Mouse (Mus musculus) liver, embryonic 13.5 days (tissue): ENCODE data around the gene Ppp1r14b. TPM values are rescaled to one million over a fixed set of nuclear protein-coding genes. Genes with fewer than 3 reads are reported as not detected.

Experiments used
- ATAC-seq: fragments of 200-750 bp; cut with Nextera tagmentation; 2 replicates; pipeline ENCODE4 v1.8.0; 2017; ENCODE audit warnings: low read depth, mild to moderate bottlenecking, moderate number of reproducible peaks, moderate library complexity
- DNase-seq: peaks from one replicate; pipeline ENCODE4 v3.0.0; 2022
- H3K27ac ChIP-seq: fragments of 300-500 bp; sonication (generic); 2 replicates; pipeline ENCODE4 v1.5.1; 2015; ENCODE audit warnings: moderate library complexity, mild to moderate bottlenecking, inconsistent platforms
- H3K27me3 ChIP-seq: fragments of 300-500 bp; sonication (generic); 2 replicates; pipeline ENCODE4 v1.6.1; 2015; ENCODE audit warnings: mild to moderate bottlenecking, inconsistent platforms
- H3K36me3 ChIP-seq: fragments of 300-500 bp; sonication (generic); 2 replicates; pipeline ENCODE4 v1.6.1; 2015; ENCODE audit warnings: mild to moderate bottlenecking, inconsistent platforms
- H3K4me1 ChIP-seq: fragments of 300-500 bp; sonication (generic); replicated peaks from 2 replicates; pipeline ENCODE4 v1.6.1; 2015; ENCODE audit warnings: inconsistent platforms
- H3K4me2 ChIP-seq: fragments of 300-500 bp; sonication (generic); 2 replicates; pipeline ENCODE4 v1.6.1; 2015; ENCODE audit warnings: inconsistent platforms, mild to moderate bottlenecking, moderate library complexity
- H3K4me3 ChIP-seq: fragments of 300-500 bp; sonication (generic); replicated peaks from 2 replicates; pipeline ENCODE4 v1.5.1; 2015; ENCODE audit warnings: mild to moderate bottlenecking, inconsistent platforms
- H3K9ac ChIP-seq: fragments of 300-500 bp; sonication (generic); 2 replicates; pipeline ENCODE4 v1.6.1; 2015; ENCODE audit warnings: mild to moderate bottlenecking, inconsistent platforms
- H3K9me3 ChIP-seq: fragments of 300-500 bp; sonication (generic); replicated peaks from 2 replicates; pipeline ENCODE4 v1.6.1; 2016; ENCODE audit warnings: inconsistent platforms
- WGBS: fragments of 180-500 bp; shearing (Covaris S2); methylation state at CpG from one replicate; pipeline ENCODE4 v1.1.7; 2015; ENCODE audit not compliant: insufficient replicate concordance; 5-methylcytosine and 5-hydroxymethylcytosine counted together
- polyA plus RNA-seq: library from polyadenylated mRNA; unstranded; fragments of >200 nt; fragmentation: Nextera tagmentation; extraction: Ambion mirVana; gene quantifications from 2 replicates; pipeline ENCODE4 v1.2.1, GENCODE M21; 2015

Gene Ppp1r14b
- polyA plus RNA-seq, 1 experiment from 2014 or later: 81.7 TPM

DNA sequence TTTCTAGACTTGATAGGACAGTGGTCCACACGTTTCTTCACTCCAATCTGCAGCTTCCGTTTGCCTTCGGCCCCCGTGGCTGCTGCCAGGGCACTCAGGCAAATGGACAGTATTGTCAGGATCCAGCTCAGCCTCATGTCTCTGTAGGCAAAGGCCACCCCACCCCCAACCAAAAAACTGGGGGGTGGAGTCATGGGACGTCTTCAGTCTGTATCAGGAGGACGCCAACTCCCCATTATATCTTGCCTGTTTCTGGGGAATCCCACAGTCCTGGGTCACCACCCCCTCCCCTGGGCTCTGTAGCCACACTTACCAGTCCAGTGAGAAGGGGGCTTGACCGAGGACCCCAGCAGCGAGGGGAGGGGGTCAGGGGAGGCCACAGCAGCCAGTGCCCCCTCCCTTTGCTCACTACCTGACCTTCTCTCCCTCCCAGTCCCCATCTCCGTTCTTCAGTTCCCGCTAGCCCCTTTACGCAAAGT is 4.3 kb downstream of the Ppp1r14b start:
- Histone ChIP-seq H3K27me3 (no peaks in the 10 kb centered on the region), H3K9me3 (no peaks in the 10 kb centered on the region), H3K4me2 (peak overlapping the region; percentile 97), H3K27ac (peak overlapping the region; percentile 89), H3K36me3 (peaks cover 43% of the 10 kb centered on the region), H3K4me1 (peaks cover 70% of the 10 kb centered on the region), H3K4me3 (peak overlapping the region; percentile 80), H3K9ac (peak overlapping the region; percentile 83)
- peak; percentile 53 for DNase-seq
- 3% methylated on average over 11 of the region's 11 CpGs for WGBS
- ATAC-seq: no peak

DNA sequence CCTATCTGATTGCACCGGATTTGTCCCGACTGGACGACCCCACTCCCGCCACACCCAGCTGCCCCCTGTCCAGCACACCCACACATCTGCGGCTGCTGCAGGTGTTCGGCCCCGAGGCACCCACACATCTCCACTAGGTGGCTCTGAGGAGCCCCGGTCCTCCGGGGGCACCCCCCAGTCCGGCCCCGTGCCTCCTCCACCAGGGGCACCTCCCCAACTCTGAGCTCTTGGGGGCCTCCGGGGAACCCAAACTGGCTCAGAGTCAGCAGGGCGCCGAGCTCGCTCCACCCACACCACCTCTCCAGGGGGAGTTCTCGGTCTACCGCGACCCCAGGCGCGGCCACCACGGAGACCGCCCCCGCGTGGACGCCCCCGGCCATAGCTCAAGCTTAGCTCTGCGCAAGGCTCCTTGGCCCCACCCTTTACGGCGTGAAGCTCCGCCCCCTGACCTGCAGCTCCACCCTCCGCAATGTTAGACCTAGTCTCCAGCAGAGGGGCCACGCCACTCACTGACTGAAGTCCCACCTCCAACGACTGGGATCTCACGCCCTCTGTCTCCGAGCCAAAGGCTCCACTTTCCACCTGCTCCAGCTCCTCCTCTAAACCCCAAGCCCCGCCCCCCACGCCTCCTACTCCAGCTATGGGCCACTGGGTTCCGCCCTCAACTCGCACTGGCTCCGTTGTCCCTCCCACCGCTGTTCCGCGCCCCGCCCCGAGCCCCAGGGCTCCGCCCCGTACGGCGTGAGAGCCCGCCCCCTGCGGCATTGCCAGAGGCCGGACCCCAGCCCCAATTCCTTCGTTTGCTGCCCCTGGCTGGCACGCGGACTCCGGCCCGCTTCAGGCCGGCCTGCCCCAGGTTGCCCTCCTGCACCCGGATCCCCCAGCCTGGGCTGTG is 5.0 kb downstream of the Ppp1r14b start:
- peak overlapping the region; percentile 85 for H3K9ac ChIP-seq
- no peaks in the 10 kb centered on the region for H3K9me3 ChIP-seq
- H3K4me2 ChIP-seq: peak overlapping the region; percentile 97
- ATAC-seq (peak; percentile 84), DNase-seq (peak; percentile 98)
- H3K27me3 ChIP-seq: no peaks in the 10 kb centered on the region
- under 1% methylated on average over 57 of the region's 59 CpGs for WGBS
- peak overlapping the region; percentile 80 for H3K4me3 ChIP-seq
- H3K27ac ChIP-seq: peak overlapping the region; percentile 89
- peaks cover 45% of the 10 kb centered on the region for H3K36me3 ChIP-seq
- H3K4me1 ChIP-seq: peaks cover 66% of the 10 kb centered on the region

DNA sequence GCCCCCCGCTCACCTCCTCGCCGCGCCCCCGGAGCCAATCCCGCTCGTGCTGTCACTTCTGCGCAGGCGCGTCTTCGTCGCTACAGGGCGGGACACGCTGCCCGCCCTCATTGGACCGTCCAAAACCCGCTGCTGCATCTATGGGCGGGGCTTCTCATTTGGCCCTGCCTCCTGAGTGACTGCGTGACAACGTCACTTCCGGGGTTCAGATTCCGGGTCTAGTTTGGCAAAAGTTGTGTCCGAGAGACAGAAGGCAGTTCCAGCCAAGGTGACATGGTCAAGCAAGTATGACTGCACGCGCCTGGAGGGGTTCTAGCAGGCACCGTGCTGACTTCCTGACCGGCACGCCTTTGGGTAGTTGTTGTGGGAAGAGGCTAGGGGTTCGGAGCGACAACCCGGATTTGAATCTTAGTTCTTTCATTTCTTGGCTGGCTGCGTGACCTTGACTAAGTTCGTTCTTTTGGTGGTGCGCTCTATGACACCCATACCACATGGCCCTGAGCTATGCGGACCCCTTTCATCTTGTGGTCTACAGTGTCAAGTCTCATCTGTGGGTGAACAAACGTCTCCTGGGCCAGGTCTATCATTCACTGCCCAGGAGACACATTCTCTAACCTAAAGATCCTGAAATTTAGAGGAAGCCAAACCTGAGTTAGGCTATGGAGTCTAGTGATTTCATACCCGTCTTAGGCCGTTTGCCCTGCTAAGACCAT is 5.8 kb downstream of the Ppp1r14b start, which contains the start of gene Fkbp2:
Gene Fkbp2, minus strand, starts transcription at position 121 of the 713 bp plus-strand sequence.
- Histone ChIP-seq H3K9me3 (no peaks in the 10 kb centered on the region), H3K27me3 (no peaks in the 10 kb centered on the region), H3K4me1 (peaks cover 71% of the 10 kb centered on the region), H3K4me3 (peak within 1 kb of the TSS; percentile 80), H3K36me3 (peaks cover 52% of the 10 kb centered on the region), H3K4me2 (peak within 1 kb of the TSS; percentile 97), H3K9ac (peak within 1 kb of the TSS; percentile 85), H3K27ac (peak within 1 kb of the TSS; percentile 89)
- ATAC-seq (peak; percentile 81), DNase-seq (peak; percentile 99)
- under 1% methylated on average over 38 of the region's 38 CpGs for WGBS

DNA sequence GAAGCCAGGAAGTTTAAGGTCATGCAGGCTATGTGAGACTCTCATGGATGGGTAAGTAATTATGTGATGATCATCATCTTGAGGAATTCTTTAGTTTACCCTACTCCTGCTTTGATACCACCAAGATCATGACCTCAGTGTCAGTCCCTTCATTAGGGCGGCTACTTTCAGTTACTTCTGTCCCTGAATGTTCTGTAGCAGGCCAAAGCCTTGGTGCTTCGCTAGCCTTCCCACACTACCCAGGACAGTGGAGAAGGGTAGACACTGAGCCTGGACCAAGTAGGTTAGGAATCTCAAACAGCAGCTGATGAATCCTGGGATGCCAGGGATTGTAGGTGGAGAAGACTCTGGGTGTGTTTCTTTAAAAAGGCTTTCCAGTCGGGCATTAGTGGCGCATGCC is 6.7 kb downstream of the Ppp1r14b start:
- Histone ChIP-seq H3K27me3 (no peaks in the 10 kb centered on the region), H3K4me2 (peak overlapping the region; percentile 97), H3K4me1 (peaks cover 71% of the 10 kb centered on the region), H3K4me3 (peak overlapping the region; percentile 80), H3K36me3 (peaks cover 52% of the 10 kb centered on the region), H3K9ac (peak overlapping the region; percentile 85), H3K27ac (peak overlapping the region; percentile 86), H3K9me3 (no peaks in the 10 kb centered on the region)
- no peak for DNase-seq
- no peak for ATAC-seq
- 87% methylated on average over 4 of the region's 4 CpGs for WGBS

DNA sequence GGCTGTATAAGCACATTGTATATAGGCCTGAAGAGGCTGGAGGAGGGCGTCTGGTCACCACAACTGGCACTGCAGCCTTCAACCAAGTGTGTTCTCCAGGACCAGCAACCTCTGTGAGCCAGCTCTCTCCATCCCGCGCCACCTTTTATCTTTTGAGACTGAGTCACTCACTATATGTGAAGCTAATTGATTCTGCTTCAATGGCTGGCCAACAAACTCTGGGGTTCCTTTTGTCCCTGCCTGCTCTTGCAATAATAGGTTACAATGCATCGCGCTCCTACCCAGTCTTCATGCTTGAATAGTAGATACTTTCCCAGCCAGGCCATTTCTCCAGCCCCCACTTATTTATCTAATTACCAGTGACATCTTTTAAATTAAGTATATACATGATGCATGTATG is 8.9 kb downstream of the Ppp1r14b start:
- no peak overlapping the region for H3K9ac ChIP-seq
- DNase-seq (no peak), ATAC-seq (no peak)
- H3K4me3 ChIP-seq: no peak overlapping the region
- H3K27ac ChIP-seq: no peak overlapping the region
- H3K4me2 ChIP-seq: no peak overlapping the region
- peaks cover 32% of the 10 kb centered on the region for H3K36me3 ChIP-seq
- H3K9me3 ChIP-seq: no peaks in the 10 kb centered on the region
- WGBS: 83% methylated on average over 5 of the region's 5 CpGs
- H3K4me1 ChIP-seq: peaks cover 68% of the 10 kb centered on the region
- no peaks in the 10 kb centered on the region for H3K27me3 ChIP-seq

DNA sequence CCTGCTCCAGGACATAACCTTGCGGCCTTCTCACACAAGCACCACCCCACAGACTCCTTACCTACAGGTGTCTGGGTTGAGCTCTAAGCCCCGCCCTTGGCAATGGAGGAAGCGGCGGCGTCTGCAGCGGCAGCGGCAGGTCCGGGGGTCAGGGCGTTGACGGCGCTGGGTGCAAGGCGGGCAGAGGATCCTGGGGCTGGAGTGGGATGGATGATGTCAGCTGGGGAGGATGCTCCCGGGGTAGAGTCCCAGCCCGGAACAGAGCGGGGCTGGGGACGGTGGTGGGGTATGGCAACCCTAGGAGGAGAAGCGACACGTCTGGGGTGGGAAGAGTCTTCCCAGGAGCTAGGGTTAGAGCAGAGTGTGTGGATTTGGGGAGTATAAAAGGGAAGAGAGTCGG is 10.5 kb downstream of the Ppp1r14b start:
- no peak overlapping the region for H3K9ac ChIP-seq
- H3K9me3 ChIP-seq: no peaks in the 10 kb centered on the region
- no peak overlapping the region for H3K4me3 ChIP-seq
- no peak overlapping the region for H3K4me2 ChIP-seq
- peaks cover 29% of the 10 kb centered on the region for H3K36me3 ChIP-seq
- peaks cover 61% of the 10 kb centered on the region for H3K4me1 ChIP-seq
- DNase-seq (no peak), ATAC-seq (no peak)
- 86% methylated on average over 19 of the region's 19 CpGs for WGBS
- H3K27me3 ChIP-seq: no peaks in the 10 kb centered on the region
- H3K27ac ChIP-seq: peak overlapping the region; percentile 57

DNA sequence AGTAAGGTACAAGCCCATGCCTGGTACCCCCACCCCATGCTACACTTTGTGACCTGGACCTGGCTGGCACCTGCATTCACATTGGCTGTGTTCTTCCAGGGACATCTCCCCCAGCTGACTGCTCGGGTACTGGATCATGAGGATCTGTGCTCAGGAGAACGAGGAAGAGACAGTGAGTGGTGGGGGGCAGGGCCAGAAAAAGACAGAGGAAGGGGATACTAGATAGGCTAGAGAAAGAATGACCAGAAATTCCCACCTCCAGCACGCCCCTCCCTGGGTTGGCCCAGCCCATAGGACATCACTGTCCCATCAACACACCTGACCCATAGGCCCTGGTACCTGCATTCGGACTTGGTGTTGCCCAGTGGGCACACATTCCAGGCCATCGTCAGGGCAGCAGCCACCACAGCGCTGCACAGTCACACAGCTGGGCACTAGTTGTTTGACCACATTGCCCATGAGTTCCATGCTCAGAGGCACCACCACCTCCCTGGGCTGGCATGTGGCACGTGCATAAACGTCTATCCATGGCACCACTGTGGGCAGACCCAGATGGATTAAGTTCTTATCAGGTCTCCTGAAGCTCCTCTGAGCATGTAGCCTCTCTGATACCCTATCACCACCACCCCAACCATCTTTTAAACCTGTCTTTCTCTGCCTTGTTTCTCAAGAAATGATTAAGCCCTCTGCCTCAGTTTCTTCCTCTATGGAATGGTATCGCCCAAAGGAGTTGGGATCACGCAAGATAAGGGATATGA is 11.4 kb downstream of the Ppp1r14b start:
- no peaks in the 10 kb centered on the region for H3K9me3 ChIP-seq
- ATAC-seq (peak; percentile 63), DNase-seq (peak; percentile 51)
- H3K4me2 ChIP-seq: peak overlapping the region; percentile 100
- peaks cover 57% of the 10 kb centered on the region for H3K4me1 ChIP-seq
- peaks cover 29% of the 10 kb centered on the region for H3K36me3 ChIP-seq
- peak overlapping the region; percentile 57 for H3K27ac ChIP-seq
- H3K4me3 ChIP-seq: peak overlapping the region; percentile 77
- WGBS: 51% methylated on average over 10 of the region's 10 CpGs
- H3K27me3 ChIP-seq: no peaks in the 10 kb centered on the region
- H3K9ac ChIP-seq: peak overlapping the region; percentile 86

DNA sequence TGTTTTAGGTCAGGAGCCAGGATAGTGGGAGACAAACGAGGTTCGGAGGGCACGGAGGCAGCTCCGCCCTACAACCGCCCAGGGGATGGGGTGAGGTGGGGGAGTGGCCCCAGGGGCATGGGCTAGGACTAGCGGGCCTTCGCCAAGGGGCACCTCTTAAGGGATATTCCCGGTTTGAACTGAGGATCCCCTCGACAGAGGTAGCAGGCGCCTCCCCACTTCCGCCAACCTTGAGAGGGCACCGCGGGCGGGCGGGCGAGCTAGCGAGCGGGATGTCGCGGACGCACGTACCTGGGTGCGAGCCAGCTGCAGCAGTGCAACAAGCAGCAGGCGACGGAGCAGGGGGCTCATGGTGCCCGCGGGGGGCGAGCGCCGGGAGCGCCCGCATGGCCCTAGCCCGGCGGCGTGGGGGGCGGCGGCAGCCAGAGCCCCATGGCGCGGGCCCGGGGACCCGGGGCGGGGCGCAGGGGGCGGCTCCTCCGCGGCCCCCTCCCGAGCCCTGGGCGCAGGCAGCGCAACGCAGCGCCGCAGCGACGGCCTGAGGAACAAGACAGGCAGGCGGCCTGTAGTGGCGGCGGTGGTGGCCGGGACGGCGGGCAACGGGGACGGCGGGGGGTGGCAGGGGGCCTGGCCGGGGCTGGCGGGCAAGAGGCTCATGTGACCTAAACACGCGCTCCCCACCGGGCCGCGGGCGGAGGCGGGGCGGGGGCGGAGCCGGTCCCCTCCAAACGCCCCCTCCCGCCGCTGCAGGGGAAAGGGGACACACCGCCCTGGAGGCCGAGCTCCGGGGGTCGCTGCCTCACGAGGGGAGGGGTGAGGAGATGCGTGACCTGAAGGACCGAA is 12.5 kb downstream of the Ppp1r14b start, which contains the start of gene Vegfb:
Gene Vegfb, minus strand, starts transcription at position 591 of the 843 bp plus-strand sequence.
- ATAC-seq: peak; percentile 57
- Histone ChIP-seq H3K9me3 (no peaks in the 10 kb centered on the region), H3K4me1 (peaks cover 54% of the 10 kb centered on the region), H3K4me2 (peak within 1 kb of the TSS; percentile 100), H3K9ac (peak within 1 kb of the TSS; percentile 86), H3K36me3 (peaks cover 26% of the 10 kb centered on the region), H3K27ac (peak within 1 kb of the TSS; percentile 79), H3K4me3 (peak within 1 kb of the TSS; percentile 77), H3K27me3 (no peaks in the 10 kb centered on the region)
- WGBS: under 1% methylated on average over 75 of the region's 85 CpGs
- DNase-seq: no peak

DNA sequence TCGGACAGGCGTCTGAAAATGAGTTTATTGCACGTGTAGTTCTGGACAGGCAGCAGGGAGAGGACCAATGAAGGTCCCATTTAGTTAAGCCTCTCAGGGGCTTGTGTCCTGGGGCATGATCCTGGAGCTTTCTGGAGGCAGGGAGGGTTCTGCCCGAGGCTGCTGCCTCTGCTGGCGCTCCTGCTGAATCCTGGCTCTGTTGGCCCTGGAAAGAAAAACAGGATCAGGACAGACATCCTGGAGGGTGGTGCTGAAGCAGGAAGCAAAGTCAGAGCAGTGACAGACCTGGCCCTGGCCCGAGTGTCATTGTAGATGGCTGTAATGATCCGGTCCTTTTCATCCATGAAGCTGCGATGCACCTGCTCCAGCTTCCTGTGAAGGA is 13.1 kb downstream of the Ppp1r14b start:
- Histone ChIP-seq H3K4me2 (peak overlapping the region; percentile 100), H3K4me1 (peaks cover 50% of the 10 kb centered on the region), H3K27ac (peak overlapping the region; percentile 79), H3K36me3 (peaks cover 20% of the 10 kb centered on the region), H3K9ac (peak overlapping the region; percentile 86), H3K9me3 (no peaks in the 10 kb centered on the region), H3K4me3 (peak overlapping the region; percentile 77), H3K27me3 (no peaks in the 10 kb centered on the region)
- DNase-seq (no peak), ATAC-seq (no peak)
- 8% methylated on average over 8 of the region's 8 CpGs for WGBS

DNA sequence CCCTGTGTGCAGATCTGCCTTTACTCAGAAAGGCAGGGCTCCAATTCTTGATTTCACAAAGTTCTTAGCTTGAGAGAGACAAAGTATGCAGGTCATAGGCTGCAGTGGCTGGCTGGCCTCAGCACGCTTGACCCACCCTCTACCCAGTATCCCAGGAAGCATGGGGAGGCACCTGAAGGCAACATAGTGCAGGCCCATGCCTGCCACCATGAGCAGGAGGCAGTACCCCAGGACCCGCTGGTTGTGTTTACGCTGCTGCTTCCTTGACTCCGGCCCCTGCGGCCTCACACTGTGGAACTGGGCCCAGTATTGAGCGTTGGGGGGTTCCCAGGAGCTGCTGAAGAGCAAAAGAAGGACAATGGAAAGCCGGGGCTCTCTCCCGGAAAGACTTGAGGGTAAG is 14.5 kb downstream of the Ppp1r14b start:
- Histone ChIP-seq H3K27me3 (no peaks in the 10 kb centered on the region), H3K9ac (no peak overlapping the region), H3K27ac (no peak overlapping the region), H3K4me2 (no peak overlapping the region), H3K4me3 (no peak overlapping the region), H3K4me1 (peaks cover 57% of the 10 kb centered on the region), H3K36me3 (peaks cover 9% of the 10 kb centered on the region; the same call in 1 of the 2 replicates), H3K9me3 (no peaks in the 10 kb centered on the region)
- 83% methylated on average over 8 of the region's 8 CpGs for WGBS
- DNase-seq: no peak
- ATAC-seq: no peak
